Comparison of ENCODE assay signal across 9 mouse cellular contexts in genomic region chr12:85456276-85456675, GRCm38 (mm10). TPM values are rescaled to one million over a fixed set of nuclear protein-coding genes. Genes with fewer than 3 reads are reported as not detected.
A peak's percentile ranks its signal among the peaks of the same experiment; 100 is the strongest.
DNase-seq lines count a peak whose midpoint lies in the region; ATAC-seq and TF ChIP-seq lines count a peak whose summit lies in the region.
"Had no signal": no experiment of that assay in that cellular context is flagged by ENCODE, and none has a peak within 500 bp of the region (broad histone marks: within the 10 kb centered on the region; RNA-seq: fewer than 3 reads in every experiment).

No protein-coding gene starts in this region.

- H3K36me3 ChIP-seq in hindbrain, embryonic 13.5 days, result no peaks in the 10 kb centered on the region
- no peaks in the 10 kb centered on the region for H3K36me3 ChIP-seq in hindbrain, embryonic 11.5 days (ENCODE audit: control insufficient read depth, insufficient read depth, low read length)
- no peaks in the 10 kb centered on the region for H3K36me3 ChIP-seq in embryonic facial prominence, embryonic 12.5 days
- H3K36me3 ChIP-seq in midbrain, embryonic 13.5 days, result no peaks in the 10 kb centered on the region
- no peaks in the 10 kb centered on the region for H3K36me3 ChIP-seq in thymus, adult 2 months (ENCODE audit: control insufficient read depth, insufficient read depth, low read length)

- peak overlapping the region; percentile 70 for H3K4me2 ChIP-seq in hindbrain, embryonic 13.5 days
- no peak overlapping the region for H3K4me2 ChIP-seq in hindbrain, embryonic 11.5 days (replicated peaks; ENCODE audit: low read depth, low read length)
- peak overlapping the region; percentile 64; the same call in 1 of the 2 replicates for H3K4me2 ChIP-seq in embryonic facial prominence, embryonic 12.5 days (replicated peaks)
- H3K4me2 ChIP-seq in midbrain, embryonic 13.5 days (replicated peaks), result peak overlapping the region; percentile 80

- peak overlapping the region; percentile 48; the same call in 1 of the 2 replicates for H3K4me3 ChIP-seq in hindbrain, embryonic 13.5 days
- no peak overlapping the region for H3K4me3 ChIP-seq in hindbrain, embryonic 11.5 days (ENCODE audit: low read depth, low read length)
- no peak overlapping the region for H3K4me3 ChIP-seq in embryonic facial prominence, embryonic 12.5 days
- 0 out of 2 replicates have a peak overlapping the region, but pooled peaks have one; percentile 52 for H3K4me3 ChIP-seq in midbrain, embryonic 13.5 days (replicated peaks)
- H3K4me3 ChIP-seq in thymus, adult 2 months (ENCODE audit: control insufficient read depth, insufficient read depth, low read length), result no peak overlapping the region

- TF ChIP-seq POLR2A in thymus, adult 2 months (IDR thresholded peaks at IDR 0.05; ENCODE audit: control insufficient read depth, extremely low read depth, insufficient read depth, low read length, poor library complexity), result no peak

- H3K9me3 ChIP-seq in hindbrain, embryonic 13.5 days, result no peaks in the 10 kb centered on the region
- no peaks in the 10 kb centered on the region for H3K9me3 ChIP-seq in hindbrain, embryonic 11.5 days (ENCODE audit: control insufficient read depth, low read length)
- no peaks in the 10 kb centered on the region for H3K9me3 ChIP-seq in embryonic facial prominence, embryonic 12.5 days
- H3K9me3 ChIP-seq in midbrain, embryonic 13.5 days, result no peaks in the 10 kb centered on the region

- no peak for TF ChIP-seq CTCF in thymus, adult 2 months (IDR thresholded peaks at IDR 0.05; ENCODE audit: borderline replicate concordance, control insufficient read depth, extremely low read depth, insufficient read depth, low read length, poor library complexity)

- WGBS in hindbrain, embryonic 13.5 days, result 83% methylated on average over 4 of the region's 4 CpGs
- WGBS in hindbrain, embryonic 11.5 days, result 73% methylated on average over 4 of the region's 4 CpGs
- WGBS in embryonic facial prominence, embryonic 12.5 days, result 54% methylated on average over 4 of the region's 4 CpGs
- WGBS in midbrain, embryonic 13.5 days, result 78% methylated on average over 4 of the region's 4 CpGs
- WGBS in thymus, adult 2 months, result 53% methylated on average over 4 of the region's 4 CpGs

- H3K4me1 ChIP-seq in hindbrain, embryonic 13.5 days (replicated peaks), result peaks cover 23% of the 10 kb centered on the region
- peaks cover 11% of the 10 kb centered on the region; the same call in 1 of the 2 replicates for H3K4me1 ChIP-seq in hindbrain, embryonic 11.5 days (replicated peaks; ENCODE audit: control insufficient read depth, insufficient read depth, low read length)
- peaks cover 34% of the 10 kb centered on the region for H3K4me1 ChIP-seq in embryonic facial prominence, embryonic 12.5 days
- peaks cover 19% of the 10 kb centered on the region for H3K4me1 ChIP-seq in midbrain, embryonic 13.5 days (replicated peaks)
- H3K4me1 ChIP-seq in thymus, adult 2 months (replicated peaks; ENCODE audit: control insufficient read depth, insufficient read depth, low read length), result peaks cover 16% of the 10 kb centered on the region

- ATAC-seq in hindbrain, embryonic 13.5 days (ENCODE audit: low FRiP score), result no peak
- ATAC-seq in hindbrain, embryonic 11.5 days (ENCODE audit: low FRiP score), result no peak
- no peak for ATAC-seq in embryonic facial prominence, embryonic 12.5 days (ENCODE audit: insufficient number of reproducible peaks, insufficient read depth, low FRiP score, low TSS enrichment)
- ATAC-seq in midbrain, embryonic 13.5 days, result no peak

- DNase-seq in hindbrain, embryonic 11.5 days (ENCODE audit: low spot score), result no peak
- DNase-seq in gonadal fat pad, adult 2 months (ENCODE audit: low read depth), result peak; percentile 87
- DNase-seq in thymus, adult 2 months, result no peak
- DNase-seq in layer of hippocampus, postnatal 10 days (ENCODE audit: low spot score in 2 of 2), result no peak
- DNase-seq in adrenal gland, adult 8-10 months, result no peak
- DNase-seq: thymus, postnatal 25 days had no signal

- H3K27me3 ChIP-seq in hindbrain, embryonic 13.5 days, result no peaks in the 10 kb centered on the region
- no peaks in the 10 kb centered on the region for H3K27me3 ChIP-seq in hindbrain, embryonic 11.5 days (ENCODE audit: control insufficient read depth, insufficient read depth, low read length)
- no peaks in the 10 kb centered on the region for H3K27me3 ChIP-seq in embryonic facial prominence, embryonic 12.5 days
- no peaks in the 10 kb centered on the region for H3K27me3 ChIP-seq in midbrain, embryonic 13.5 days
- no peaks in the 10 kb centered on the region for H3K27me3 ChIP-seq in thymus, adult 2 months (ENCODE audit: control insufficient read depth, insufficient read depth, low read length)

- H3K9ac ChIP-seq in hindbrain, embryonic 13.5 days, result peak overlapping the region; percentile 73
- no peak overlapping the region for H3K9ac ChIP-seq in hindbrain, embryonic 11.5 days (ENCODE audit: low read depth, low read length)
- no peak overlapping the region for H3K9ac ChIP-seq in embryonic facial prominence, embryonic 12.5 days
- H3K9ac ChIP-seq in midbrain, embryonic 13.5 days (replicated peaks), result no peak overlapping the region

- H3K27ac ChIP-seq in hindbrain, embryonic 13.5 days, result peak overlapping the region; percentile 94
- no peak overlapping the region for H3K27ac ChIP-seq in hindbrain, embryonic 11.5 days (ENCODE audit: low read depth, low read length)
- H3K27ac ChIP-seq in embryonic facial prominence, embryonic 12.5 days, result peak overlapping the region; percentile 94; the same call in 1 of the 2 replicates
- no peak overlapping the region for H3K27ac ChIP-seq in midbrain, embryonic 13.5 days
- H3K27ac ChIP-seq in thymus, adult 2 months (ENCODE audit: control insufficient read depth, insufficient read depth, low read length), result no peak overlapping the region

RNA-seq across cellular contexts. Expression of gene Fos, which starts 17.4 kb away (rescaled TPM):
- 1.9 and 2.5 TPM in 2 replicates for polyA plus RNA-seq in hindbrain, embryonic 13.5 days (2015; fragmentation: Nextera tagmentation; extraction: Ambion mirVana)
- polyA plus RNA-seq in hindbrain, embryonic 11.5 days (2014; fragmentation: Nextera tagmentation; extraction: Ambion mirVana), result 1.4 and 1.6 TPM in 2 replicates
- 2.3 and 3.5 TPM in 2 replicates for polyA plus RNA-seq in embryonic facial prominence, embryonic 12.5 days (2016; fragmentation: Nextera tagmentation; extraction: Ambion mirVana)
- polyA plus RNA-seq in gonadal fat pad, adult 2 months (2012; rRNA removed), result 8.1 and 16.6 TPM in 2 replicates
- polyA plus RNA-seq in midbrain, embryonic 13.5 days (2015; fragmentation: Nextera tagmentation; extraction: Ambion mirVana), result 0.82 and 0.90 TPM in 2 replicates
- polyA plus RNA-seq in thymus, adult 2 months (2012; rRNA removed), result 12.1 and 12.6 TPM in 2 replicates
- total RNA-seq in layer of hippocampus, postnatal 10 days (2021), result 1 to 10 TPM; 8.2 to 9.3 TPM
- total RNA-seq in adrenal gland, adult 8-10 months (2022), result 10 to 100 TPM; 13.3 to 32.9 (median 13.7) TPM

Comparison
In these comparisons a context has a peak if more than half of its experiments do, and no peak if none do; other contexts are left out.
1. H3K27ac ChIP-seq: peak in hindbrain, embryonic 13.5 days (single experiment) and embryonic facial prominence, embryonic 12.5 days (single experiment); none in hindbrain, embryonic 11.5 days (single experiment), midbrain, embryonic 13.5 days (single experiment) and thymus, adult 2 months (single experiment).
2. H3K4me3 ChIP-seq: peak in hindbrain, embryonic 13.5 days (single experiment) and midbrain, embryonic 13.5 days (single experiment); none in hindbrain, embryonic 11.5 days (single experiment), embryonic facial prominence, embryonic 12.5 days (single experiment) and thymus, adult 2 months (single experiment).